Mouse (Mus musculus) embryonic facial prominence, embryonic 14.5 days (tissue): ENCODE data around the gene Mllt3. TPM values are rescaled to one million over a fixed set of nuclear protein-coding genes. Genes with fewer than 3 reads are reported as not detected.
A peak's percentile ranks its signal among the peaks of the same experiment; 100 is the strongest.

Source experiments
- ATAC-seq: fragments of 200-750 bp; cut with Nextera tagmentation; 2 replicates; pipeline ENCODE4 v1.8.0; 2017; ENCODE audit warnings: low read depth, moderate number of reproducible peaks, moderate TSS enrichment
- DNase-seq: peaks from one replicate; pipeline ENCODE4 v3.0.0-alpha.2; 2015; ENCODE audit warnings: low spot score
- H3K27ac ChIP-seq: fragments of 300-500 bp; sonication (generic); replicated peaks from 2 replicates; pipeline ENCODE4 v1.5.1; 2014; ENCODE audit warnings: low read depth, mild to moderate bottlenecking, low read length, moderate library complexity
- H3K27me3 ChIP-seq: fragments of 300-500 bp; sonication (generic); replicated peaks from 2 replicates; pipeline ENCODE4 v1.6.1; 2014; ENCODE audit warnings: low read length; ENCODE audit not compliant: control insufficient read depth, insufficient read depth
- H3K36me3 ChIP-seq: fragments of 300-500 bp; sonication (generic); 2 replicates; pipeline ENCODE4 v1.6.1; 2014; ENCODE audit warnings: low read length, mixed read lengths; ENCODE audit not compliant: control insufficient read depth, insufficient read depth
- H3K4me1 ChIP-seq: fragments of 300-500 bp; sonication (generic); 2 replicates; pipeline ENCODE4 v1.6.1; 2014; ENCODE audit warnings: antibody characterized with exemption, low read length; ENCODE audit not compliant: control insufficient read depth, insufficient read depth
- H3K4me2 ChIP-seq: fragments of 300-500 bp; sonication (generic); 2 replicates; pipeline ENCODE4 v1.6.1; 2014; ENCODE audit warnings: low read depth, mild to moderate bottlenecking, low read length, moderate library complexity, mixed read lengths
- H3K4me3 ChIP-seq: fragments of 300-500 bp; sonication (generic); 2 replicates; pipeline ENCODE4 v1.5.1; 2014; ENCODE audit warnings: low read depth, mild to moderate bottlenecking, low read length
- H3K9ac ChIP-seq: fragments of 300-500 bp; sonication (generic); 2 replicates; pipeline ENCODE4 v1.6.1; 2014; ENCODE audit warnings: low read depth, mild to moderate bottlenecking, low read length, moderate library complexity, mixed read lengths
- H3K9me3 ChIP-seq: fragments of 300-500 bp; sonication (generic); 2 replicates; pipeline ENCODE4 v1.6.1; 2016; ENCODE audit warnings: low read length; ENCODE audit not compliant: control insufficient read depth
- WGBS: fragments of 180-500 bp; shearing (Covaris S2); extraction: QIAGEN DNeasy Blood & Tissue Kit; methylation state at CpG from one replicate; pipeline ENCODE4 v1.1.7; 2014; 5-methylcytosine and 5-hydroxymethylcytosine counted together
- polyA plus RNA-seq: library from polyadenylated mRNA; unstranded; fragments of >200 nt; fragmentation: Nextera tagmentation; extraction: Ambion mirVana; gene quantifications from 2 replicates; pipeline ENCODE4 v1.2.1, GENCODE M21; 2014

Gene Mllt3
- polyA plus RNA-seq, 1 experiment from 2014 or later, result 55.0 TPM

GRCm38 (mm10) chr4:87749532-87750234, 283.5 kb downstream of the Mllt3 start:
- Histone ChIP-seq H3K36me3 (no peaks in the 10 kb centered on the region), H3K9ac (no peak overlapping the region), H3K9me3 (no peaks in the 10 kb centered on the region), H3K4me1 (peaks cover 4% of the 10 kb centered on the region; the same call in 1 of the 2 replicates), H3K4me3 (no peak overlapping the region), H3K27me3 (no peaks in the 10 kb centered on the region), H3K4me2 (no peak overlapping the region), H3K27ac (no peak overlapping the region)
- 45% methylated on average over 4 of the region's 4 CpGs for WGBS
- peak; percentile 29 for DNase-seq
- ATAC-seq, result peak; percentile 67

GRCm38 (mm10) chr4:87745016-87745645, 288.0 kb downstream of the Mllt3 start:
- H3K9ac ChIP-seq, result no peak overlapping the region
- ATAC-seq (peak; percentile 41; the same call in 1 of the 2 replicates), DNase-seq (peak; percentile 14)
- no peak overlapping the region for H3K4me3 ChIP-seq
- no peaks in the 10 kb centered on the region for H3K4me1 ChIP-seq
- no peaks in the 10 kb centered on the region for H3K9me3 ChIP-seq
- no peaks in the 10 kb centered on the region for H3K36me3 ChIP-seq
- no peak overlapping the region for H3K4me2 ChIP-seq
- no peaks in the 10 kb centered on the region for H3K27me3 ChIP-seq
- H3K27ac ChIP-seq, result no peak overlapping the region
- WGBS, result 67% methylated on average over 3 of the region's 3 CpGs

DNA sequence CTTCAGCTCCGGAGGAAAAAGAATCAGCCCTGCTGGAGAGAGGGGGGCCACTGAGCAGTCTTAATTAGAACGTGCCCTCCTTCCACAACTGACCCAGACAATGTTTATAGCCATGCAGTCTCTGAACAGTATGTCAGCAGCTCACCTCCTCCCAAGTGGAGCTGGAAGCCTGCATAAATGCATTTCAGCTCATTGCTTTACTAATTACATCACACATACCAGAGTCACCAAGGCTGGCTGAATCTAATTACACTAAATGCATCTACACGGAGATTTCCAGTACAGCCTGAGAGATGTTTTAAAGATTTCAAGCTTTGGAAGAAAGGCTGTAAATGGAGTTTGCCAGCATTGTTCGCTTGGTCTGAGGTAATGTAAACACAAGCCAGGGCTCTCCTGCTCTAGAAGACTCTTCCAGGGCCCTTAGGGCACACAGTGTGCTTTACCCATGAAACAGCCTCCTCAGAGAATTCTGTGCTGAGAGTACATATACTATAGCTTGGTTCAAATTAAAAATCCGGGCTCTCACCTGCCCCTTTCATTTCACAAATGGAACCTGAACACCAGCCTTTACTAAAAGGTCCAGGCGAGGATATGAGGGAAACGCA, 293.5 kb downstream of the Mllt3 start:
- Histone ChIP-seq H3K4me1 (0 out of 2 replicates have a peak, but pooled peaks cover 10% of the 10 kb centered on the region), H3K4me3 (no peak overlapping the region), H3K36me3 (no peaks in the 10 kb centered on the region), H3K9ac (no peak overlapping the region), H3K27me3 (no peaks in the 10 kb centered on the region), H3K9me3 (no peaks in the 10 kb centered on the region), H3K27ac (peak overlapping the region; percentile 17; the same call in 1 of the 2 replicates), H3K4me2 (no peak overlapping the region)
- ATAC-seq (peak; percentile 81), DNase-seq (peak; percentile 70)
- WGBS, result 38% methylated on average over 7 of the region's 7 CpGs

DNA sequence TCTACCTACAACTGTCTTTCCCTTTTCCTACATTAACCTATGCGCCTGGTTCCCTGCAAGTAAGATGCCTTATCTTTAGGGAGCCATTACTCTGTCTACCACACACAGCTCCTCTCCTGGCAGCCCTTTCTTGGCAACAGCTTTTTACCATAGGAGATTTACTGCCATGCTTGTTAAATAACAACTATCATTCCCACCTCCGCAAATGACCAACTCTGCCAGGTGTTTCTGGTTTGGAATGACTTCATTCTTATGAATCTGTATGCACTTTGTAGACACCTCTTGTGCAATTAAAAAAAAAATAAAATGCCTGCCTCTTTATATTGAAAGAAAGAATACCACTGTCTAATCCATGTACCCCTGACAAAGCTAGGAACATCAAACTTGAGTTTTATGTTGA, 294.1 kb downstream of the Mllt3 start:
- Histone ChIP-seq H3K27ac (peak overlapping the region; percentile 17; the same call in 1 of the 2 replicates), H3K36me3 (no peaks in the 10 kb centered on the region), H3K27me3 (no peaks in the 10 kb centered on the region), H3K9me3 (no peaks in the 10 kb centered on the region), H3K9ac (no peak overlapping the region), H3K4me3 (no peak overlapping the region), H3K4me1 (0 out of 2 replicates have a peak, but pooled peaks cover 10% of the 10 kb centered on the region), H3K4me2 (no peak overlapping the region)
- DNase-seq (no peak), ATAC-seq (no peak)
- 82% methylated on average over 2 of the region's 2 CpGs for WGBS

- Histone ChIP-seq H3K27me3 (no peaks in the 10 kb centered on the region), H3K4me3 (no peak overlapping the region), H3K9me3 (no peaks in the 10 kb centered on the region), H3K36me3 (no peaks in the 10 kb centered on the region), H3K4me1 (0 out of 2 replicates have a peak, but pooled peaks cover 10% of the 10 kb centered on the region), H3K27ac (no peak overlapping the region), H3K4me2 (no peak overlapping the region), H3K9ac (no peak overlapping the region)
- 73% methylated on average over 6 of the region's 6 CpGs for WGBS
- ATAC-seq (no peak), DNase-seq (no peak)
These were observed 295.9 kb downstream of the Mllt3 start for GRCm38 (mm10) chr4:87737201-87737806.

DNA sequence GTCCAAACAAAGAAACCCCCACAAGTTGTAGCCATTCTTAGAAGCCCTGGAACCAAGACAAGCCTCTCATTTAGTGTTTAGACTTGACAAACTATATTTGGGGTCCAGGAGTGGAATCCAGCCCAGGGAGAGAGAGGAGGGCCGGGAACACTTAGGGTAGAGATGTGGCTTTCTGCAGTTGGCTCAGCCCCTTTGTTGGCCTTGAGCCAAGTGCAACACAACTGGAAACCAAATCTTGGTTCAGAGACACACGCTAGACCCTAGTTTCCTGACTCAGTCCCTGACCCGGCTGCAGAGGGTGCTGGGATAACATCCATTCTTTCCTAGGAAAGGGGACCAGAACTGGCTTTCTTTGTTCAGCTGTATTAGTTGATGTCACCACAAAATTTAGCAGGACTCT, 296.4 kb downstream of the Mllt3 start:
- no peak overlapping the region for H3K4me3 ChIP-seq
- peak; percentile 72 for DNase-seq
- 41% methylated on average over 3 of the region's 3 CpGs for WGBS
- 0 out of 2 replicates have a peak, but pooled peaks cover 11% of the 10 kb centered on the region for H3K4me1 ChIP-seq
- no peaks in the 10 kb centered on the region for H3K27me3 ChIP-seq
- H3K36me3 ChIP-seq, result no peaks in the 10 kb centered on the region
- ATAC-seq, result 0 out of 2 replicates have a peak, but pooled peaks have one; percentile 37
- no peak overlapping the region for H3K4me2 ChIP-seq
- no peaks in the 10 kb centered on the region for H3K9me3 ChIP-seq
- no peak overlapping the region for H3K9ac ChIP-seq
- no peak overlapping the region for H3K27ac ChIP-seq

- 0 out of 2 replicates have a peak overlapping the region, but pooled peaks have one; percentile 15 for H3K4me2 ChIP-seq
- DNase-seq (peak; percentile 47), ATAC-seq (peak; percentile 26; the same call in 1 of the 2 replicates)
- H3K9ac ChIP-seq, result no peak overlapping the region
- no peak overlapping the region for H3K27ac ChIP-seq
- H3K4me3 ChIP-seq, result no peak overlapping the region
- no peaks in the 10 kb centered on the region for H3K36me3 ChIP-seq
- no peaks in the 10 kb centered on the region for H3K9me3 ChIP-seq
- peaks cover 9% of the 10 kb centered on the region for H3K4me1 ChIP-seq
- 32% methylated on average over 5 of the region's 5 CpGs for WGBS
- H3K27me3 ChIP-seq, result no peaks in the 10 kb centered on the region
These were observed 302.0 kb downstream of the Mllt3 start for GRCm38 (mm10) chr4:87731118-87731672.

DNA sequence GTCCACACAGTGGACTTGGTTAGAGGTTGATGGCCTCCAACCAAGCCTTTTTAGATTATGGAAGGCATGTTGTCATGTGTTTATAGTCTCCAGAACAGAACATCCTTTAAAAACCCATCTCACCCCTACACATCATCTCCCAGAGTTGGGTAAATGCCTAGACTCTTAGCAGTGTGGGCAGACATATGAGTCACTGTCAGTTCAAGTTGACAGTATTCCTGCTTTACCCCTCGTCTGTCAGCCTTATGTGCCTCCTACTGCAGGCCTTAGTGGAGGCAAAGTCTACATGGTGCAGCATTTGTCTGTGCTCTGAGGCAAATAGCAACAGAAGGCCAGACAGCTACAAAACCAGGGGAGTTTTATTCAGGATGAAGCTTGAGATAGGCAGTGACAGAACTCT, 304.6 kb downstream of the Mllt3 start:
- Histone ChIP-seq H3K4me1 (peaks cover 9% of the 10 kb centered on the region), H3K36me3 (no peaks in the 10 kb centered on the region), H3K4me2 (no peak overlapping the region), H3K27me3 (no peaks in the 10 kb centered on the region), H3K9ac (no peak overlapping the region), H3K27ac (no peak overlapping the region), H3K9me3 (no peaks in the 10 kb centered on the region), H3K4me3 (no peak overlapping the region)
- WGBS, result 66% methylated on average over 1 of the region's 1 CpGs
- ATAC-seq (no peak), DNase-seq (no peak)
